Mouse (Mus musculus) heart, embryonic 16.5 days (tissue): ENCODE measurements around the gene Atp1a3. TPM values are rescaled to one million over a fixed set of nuclear protein-coding genes. Genes with fewer than 3 reads are reported as not detected.

Experiments used
- ATAC-seq: fragments of 200-750 bp; cut with Nextera tagmentation; replicated peaks from 2 replicates; pipeline ENCODE4 v1.8.0; 2017; ENCODE audit warnings: moderate number of reproducible peaks; ENCODE audit not compliant: insufficient read depth, low FRiP score; ENCODE audit errors: extremely low read depth
- H3K27ac ChIP-seq: fragments of 300-500 bp; sonication (generic); 2 replicates; pipeline ENCODE4 v1.5.1; 2014; ENCODE audit warnings: mild to moderate bottlenecking, low read length, control low read depth, moderate library complexity
- H3K27me3 ChIP-seq: fragments of 300-500 bp; sonication (generic); 2 replicates; pipeline ENCODE4 v1.6.1; 2014; ENCODE audit warnings: low read length, mixed read lengths; ENCODE audit not compliant: control insufficient read depth, insufficient read depth
- H3K36me3 ChIP-seq: fragments of 300-500 bp; sonication (generic); 2 replicates; pipeline ENCODE4 v1.6.1; 2014; ENCODE audit not compliant: control insufficient read depth, insufficient read depth
- H3K4me1 ChIP-seq: fragments of 300-500 bp; sonication (generic); 2 replicates; pipeline ENCODE4 v1.6.1; 2014; ENCODE audit warnings: low read length, mixed read lengths; ENCODE audit not compliant: control insufficient read depth, insufficient read depth
- H3K4me2 ChIP-seq: fragments of 300-500 bp; sonication (generic); 2 replicates; pipeline ENCODE4 v1.6.1; 2014; ENCODE audit warnings: low read depth, mild to moderate bottlenecking, control low read depth, low read length
- H3K4me3 ChIP-seq: fragments of 300-500 bp; sonication (generic); 2 replicates; pipeline ENCODE4 v1.5.1; 2014; ENCODE audit warnings: mild to moderate bottlenecking, control low read depth, low read length
- H3K9ac ChIP-seq: fragments of 300-500 bp; sonication (generic); 2 replicates; pipeline ENCODE4 v1.6.1; 2014; ENCODE audit warnings: low read length, control low read depth
- H3K9me3 ChIP-seq: fragments of 300-500 bp; sonication (generic); replicated peaks from 2 replicates; pipeline ENCODE4 v1.6.1; 2016; ENCODE audit warnings: low read length; ENCODE audit not compliant: control insufficient read depth
- WGBS: fragments of 180-500 bp; shearing (Covaris S2); extraction: QIAGEN DNeasy Blood & Tissue Kit; methylation state at CpG from one replicate; pipeline ENCODE4 v1.1.7; 2014; 5-methylcytosine and 5-hydroxymethylcytosine counted together
- polyA plus RNA-seq: library from polyadenylated mRNA; unstranded; fragments of >200 nt; fragmentation: Nextera tagmentation; extraction: Ambion mirVana; gene quantifications from 2 replicates; pipeline ENCODE4 v1.2.1, GENCODE M21; 2015

The Atp1a3 gene
- polyA plus RNA-seq, 1 experiment from 2014 or later = 0.32 TPM

DNA sequence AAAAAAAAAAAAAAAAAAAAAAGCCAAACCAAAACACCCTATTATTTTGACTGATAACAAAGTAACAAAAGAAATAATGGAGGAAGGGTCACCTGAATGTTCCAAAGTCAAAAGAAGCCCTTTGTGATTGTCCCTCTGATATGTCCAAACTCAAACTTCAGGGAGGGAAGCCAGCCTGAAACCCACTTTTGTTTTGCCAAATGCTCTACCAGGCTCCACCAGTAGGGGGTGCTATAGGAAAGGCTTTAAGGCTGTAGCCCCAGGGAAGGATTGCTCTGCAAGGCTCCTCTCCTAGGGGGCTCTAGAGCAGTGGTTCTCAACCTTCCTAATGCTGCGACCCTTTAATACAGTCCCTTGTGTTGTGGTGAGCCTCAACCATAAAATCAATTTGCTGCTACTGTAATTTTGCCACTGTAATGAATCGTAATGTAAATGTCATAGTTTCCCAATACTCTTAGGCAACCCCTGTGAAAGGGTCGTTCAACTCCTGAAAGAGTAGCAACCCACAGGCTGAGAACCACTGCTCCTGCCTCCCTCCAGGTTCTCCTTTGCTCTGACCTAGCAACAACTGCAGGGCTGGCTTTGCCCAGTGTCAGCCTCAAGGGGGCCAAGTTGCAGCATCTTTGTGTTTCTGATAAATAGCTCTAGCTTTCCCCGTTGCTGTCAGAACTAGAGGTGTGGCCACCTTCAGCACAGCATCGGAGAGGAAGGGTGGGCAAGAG, 24.4 kb upstream of the Atp1a3 start:
- Histone ChIP-seq H3K9ac (no peak overlapping the region), H3K27me3 (no peaks in the 10 kb centered on the region), H3K27ac (no peak overlapping the region), H3K4me2 (no peak overlapping the region), H3K4me1 (0 out of 2 replicates have a peak, but pooled peaks cover 4% of the 10 kb centered on the region), H3K36me3 (no peaks in the 10 kb centered on the region; the same call in 1 of the 2 replicates), H3K9me3 (no peaks in the 10 kb centered on the region), H3K4me3 (no peak overlapping the region)
- 0 out of 2 replicates have a peak, but pooled peaks have one; percentile 41 for ATAC-seq
- WGBS = 32% methylated on average over 5 of the region's 5 CpGs

GRCm38 (mm10) chr7:25026452-25026851, 20.7 kb upstream of the Atp1a3 start:
- H3K4me2 ChIP-seq = no peak overlapping the region
- H3K4me3 ChIP-seq = no peak overlapping the region
- no peak for ATAC-seq
- 33% methylated on average over 7 of the region's 7 CpGs for WGBS
- no peaks in the 10 kb centered on the region for H3K9me3 ChIP-seq
- H3K9ac ChIP-seq = no peak overlapping the region
- H3K27ac ChIP-seq = no peak overlapping the region
- H3K4me1 ChIP-seq = 0 out of 2 replicates have a peak, but pooled peaks cover 3% of the 10 kb centered on the region
- H3K36me3 ChIP-seq = peaks cover 5% of the 10 kb centered on the region; the same call in 1 of the 2 replicates
- no peaks in the 10 kb centered on the region for H3K27me3 ChIP-seq

- ATAC-seq = no peak
- Histone ChIP-seq H3K9ac (no peak overlapping the region), H3K4me2 (no peak overlapping the region), H3K4me1 (0 out of 2 replicates have a peak, but pooled peaks cover 3% of the 10 kb centered on the region), H3K4me3 (no peak overlapping the region), H3K27me3 (no peaks in the 10 kb centered on the region), H3K27ac (no peak overlapping the region), H3K9me3 (no peaks in the 10 kb centered on the region), H3K36me3 (peaks cover 5% of the 10 kb centered on the region; the same call in 1 of the 2 replicates)
- WGBS = 58% methylated on average over 10 of the region's 10 CpGs
Measured at GRCm38 (mm10) chr7:25025855-25026439, 20.2 kb upstream of the Atp1a3 start.

- H3K27me3 ChIP-seq = peaks cover 55% of the 10 kb centered on the region
- H3K4me1 ChIP-seq = peaks cover 10% of the 10 kb centered on the region
- ATAC-seq = no peak
- H3K9ac ChIP-seq = no peak overlapping the region
- 62% methylated on average over 7 of the region's 7 CpGs for WGBS
- H3K4me3 ChIP-seq = no peak overlapping the region
- peaks cover 8% of the 10 kb centered on the region for H3K36me3 ChIP-seq
- H3K9me3 ChIP-seq = no peaks in the 10 kb centered on the region
- H3K4me2 ChIP-seq = no peak overlapping the region
- no peak overlapping the region for H3K27ac ChIP-seq
Measured at GRCm38 (mm10) chr7:25011592-25011991, 5.8 kb upstream of the Atp1a3 start.

DNA sequence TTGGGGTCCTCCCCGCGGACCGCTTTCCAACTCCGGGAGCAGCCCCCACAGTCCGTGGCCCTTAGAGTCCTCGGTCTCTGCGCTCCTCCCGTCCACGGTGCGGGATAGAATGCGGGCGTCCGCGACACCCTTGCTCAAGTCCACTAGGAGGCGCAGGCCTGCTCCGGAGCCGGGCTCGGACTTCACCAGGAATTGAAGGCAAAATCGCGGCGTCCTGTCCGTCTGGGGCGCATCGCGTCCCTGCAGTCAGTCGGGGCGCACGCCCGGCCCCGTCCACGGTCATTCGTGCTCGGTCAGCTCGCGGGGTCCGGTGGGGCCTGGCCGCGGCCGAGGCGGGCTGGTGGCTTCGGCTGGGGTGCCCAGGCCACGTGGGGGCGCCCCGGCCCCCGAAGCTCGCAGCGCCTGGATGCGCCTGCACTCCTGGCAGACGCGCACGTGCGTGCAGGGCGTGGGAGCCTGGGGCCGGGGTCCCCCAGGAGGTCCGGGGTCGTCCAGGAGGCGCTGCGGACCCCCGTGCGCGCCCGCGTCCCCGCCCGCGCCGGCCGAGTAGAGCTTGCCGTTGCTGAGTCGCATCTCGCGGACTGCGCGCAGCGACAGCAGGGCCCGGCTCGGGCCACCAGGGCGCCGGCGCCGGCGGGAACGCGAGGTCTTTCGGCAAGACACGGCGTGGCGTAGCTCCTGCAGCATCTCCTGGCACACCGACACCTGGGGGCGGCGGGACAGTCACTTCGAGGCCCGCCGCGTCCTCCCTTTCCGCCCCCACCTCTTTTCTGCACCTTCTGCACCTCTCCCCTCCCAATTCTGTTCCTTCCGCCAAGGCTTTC, 4.5 kb upstream of the Atp1a3 start:
- H3K9ac ChIP-seq = no peak overlapping the region
- 2% methylated on average over 97 of the region's 97 CpGs for WGBS
- H3K4me2 ChIP-seq = peak overlapping the region; percentile 65
- no peaks in the 10 kb centered on the region for H3K9me3 ChIP-seq
- no peak overlapping the region for H3K27ac ChIP-seq
- H3K27me3 ChIP-seq = peaks cover 68% of the 10 kb centered on the region
- H3K4me1 ChIP-seq = peaks cover 14% of the 10 kb centered on the region
- ATAC-seq = no peak
- peaks cover 8% of the 10 kb centered on the region for H3K36me3 ChIP-seq
- H3K4me3 ChIP-seq = peak overlapping the region; percentile 44

GRCm38 (mm10) chr7:25009099-25009700, 3.4 kb upstream of the Atp1a3 start:
- Histone ChIP-seq H3K9ac (no peak overlapping the region), H3K4me2 (peak overlapping the region; percentile 47), H3K27ac (no peak overlapping the region), H3K4me1 (peaks cover 15% of the 10 kb centered on the region), H3K9me3 (no peaks in the 10 kb centered on the region), H3K4me3 (0 out of 2 replicates have a peak overlapping the region, but pooled peaks have one; percentile 7), H3K36me3 (no peaks in the 10 kb centered on the region), H3K27me3 (peaks cover 77% of the 10 kb centered on the region)
- 12% methylated on average over 20 of the region's 20 CpGs for WGBS
- no peak for ATAC-seq

DNA sequence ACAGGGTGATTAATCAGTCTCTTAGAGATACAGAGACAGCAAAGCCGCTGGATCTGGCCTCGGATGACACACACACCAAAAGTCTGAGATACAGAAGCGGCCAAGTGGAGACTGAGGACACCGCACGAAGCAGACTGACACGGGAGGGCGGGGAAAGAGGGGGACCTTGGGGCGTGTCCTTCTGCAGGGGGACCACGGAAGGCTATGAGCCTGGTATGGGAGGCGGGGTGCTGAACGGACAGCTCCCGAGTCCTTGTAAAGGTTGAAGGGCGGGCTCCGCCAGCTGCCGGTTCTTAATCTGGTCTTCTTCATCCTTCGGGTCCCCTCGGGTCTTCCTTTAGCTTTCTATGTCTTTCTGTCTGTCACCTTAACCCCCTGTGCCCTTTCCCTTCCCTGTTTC, 2.9 kb upstream of the Atp1a3 start:
- Histone ChIP-seq H3K4me1 (peaks cover 15% of the 10 kb centered on the region), H3K27me3 (peaks cover 82% of the 10 kb centered on the region), H3K9me3 (no peaks in the 10 kb centered on the region), H3K27ac (no peak overlapping the region), H3K9ac (no peak overlapping the region), H3K36me3 (no peaks in the 10 kb centered on the region), H3K4me3 (0 out of 2 replicates have a peak overlapping the region, but pooled peaks have one; percentile 7), H3K4me2 (peak overlapping the region; percentile 47)
- peak; percentile 32; the same call in 1 of the 2 replicates for ATAC-seq
- 2% methylated on average over 17 of the region's 17 CpGs for WGBS

DNA sequence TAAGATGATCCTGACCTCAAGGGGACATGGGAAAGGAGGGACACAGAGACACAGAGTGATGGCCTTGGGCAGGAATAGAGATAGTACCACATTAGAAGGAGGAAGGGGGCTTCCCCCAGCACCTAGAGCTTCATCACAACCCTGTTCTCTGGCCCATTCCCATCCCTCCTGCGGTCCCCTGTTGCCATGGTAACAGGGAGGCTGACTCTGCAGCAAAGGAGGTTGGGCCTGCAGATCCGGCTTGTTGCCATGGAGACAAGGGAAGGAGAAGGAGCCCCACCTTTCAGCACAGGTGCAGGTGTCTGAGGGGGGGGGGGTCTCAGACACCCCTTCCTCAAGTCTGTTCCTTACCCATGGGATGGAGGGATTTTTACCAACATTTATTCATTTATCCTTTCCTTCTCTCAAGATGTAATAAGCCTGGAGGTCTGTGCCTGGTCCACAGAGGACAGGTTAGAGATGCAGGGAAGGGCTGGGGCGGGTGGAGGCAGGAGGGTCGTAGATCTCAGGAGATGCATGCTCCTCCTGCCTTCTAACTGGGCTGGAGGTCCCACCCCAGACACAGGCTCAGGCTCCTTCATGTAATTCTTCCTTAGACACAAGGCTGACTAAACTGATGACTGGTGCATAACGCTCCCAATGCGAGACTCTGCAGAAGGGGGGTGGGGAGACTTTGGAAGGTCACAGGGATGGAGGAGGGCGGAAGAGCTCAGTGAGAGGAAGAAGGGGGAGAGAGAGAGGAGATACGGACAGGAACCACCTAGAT, 2.0 kb upstream of the Atp1a3 start:
- no peak overlapping the region for H3K4me3 ChIP-seq
- H3K36me3 ChIP-seq = no peaks in the 10 kb centered on the region
- H3K4me2 ChIP-seq = no peak overlapping the region
- WGBS = 24% methylated on average over 8 of the region's 8 CpGs
- no peak overlapping the region for H3K9ac ChIP-seq
- no peak for ATAC-seq
- H3K4me1 ChIP-seq = peaks cover 15% of the 10 kb centered on the region
- H3K27me3 ChIP-seq = peaks cover 85% of the 10 kb centered on the region
- H3K9me3 ChIP-seq = no peaks in the 10 kb centered on the region
- no peak overlapping the region for H3K27ac ChIP-seq
